ENCODE assay signal across 12 mouse cellular contexts in the genomic region with DNA sequence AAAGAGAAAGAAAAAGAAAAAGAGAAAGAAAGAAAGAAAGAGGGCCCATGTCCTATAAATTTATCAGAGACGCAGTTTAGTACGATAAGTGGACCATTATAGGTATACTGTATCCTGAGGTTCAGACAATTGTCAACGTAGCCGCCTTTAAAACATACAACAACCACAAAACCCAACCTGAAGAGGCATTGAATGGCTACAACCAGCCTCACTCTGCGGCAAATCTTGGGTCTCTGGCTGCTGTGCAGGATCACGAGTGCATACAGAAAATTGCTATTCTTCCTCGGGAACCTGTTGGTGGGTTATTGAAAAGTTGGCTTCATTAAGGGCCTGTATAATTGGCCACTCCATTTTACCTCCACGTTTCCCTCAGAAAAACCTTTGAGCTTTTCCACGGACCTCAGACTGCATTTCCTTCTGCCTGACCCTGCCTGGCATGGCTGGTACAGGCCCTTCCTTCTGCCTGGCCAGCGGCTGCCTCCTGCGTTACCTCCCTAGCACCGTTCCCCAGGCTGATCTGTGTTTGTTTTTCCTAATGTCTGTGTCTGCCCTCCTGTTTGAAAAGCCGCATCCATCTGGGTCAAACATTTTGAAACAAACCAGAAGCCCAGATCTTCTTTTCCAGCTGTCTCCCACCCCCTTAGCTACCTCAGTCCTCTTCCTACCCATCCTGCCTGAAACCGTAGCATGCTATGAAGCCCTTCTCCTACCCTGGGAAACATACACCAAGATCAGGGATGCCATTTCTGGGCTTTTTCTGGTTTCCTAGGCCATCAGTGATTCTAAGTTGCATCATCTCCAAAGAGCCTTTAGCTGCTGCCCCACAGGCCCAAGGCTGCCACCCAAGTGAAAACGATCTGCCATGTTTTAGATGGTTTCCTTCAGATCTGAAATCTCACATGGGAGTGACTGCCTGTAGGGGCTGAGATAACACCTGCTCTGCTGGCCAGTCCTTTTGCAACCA. TPM values are rescaled to one million over a fixed set of nuclear protein-coding genes. Genes with fewer than 3 reads are reported as not detected.
A peak's percentile ranks its signal among the peaks of the same experiment; 100 is the strongest.
DNase-seq lines count a peak whose midpoint lies in the region; ATAC-seq and TF ChIP-seq lines count a peak whose summit lies in the region.
"Had no signal": no experiment of that assay in that cellular context is flagged by ENCODE, and none has a peak within 500 bp of the region (broad histone marks: within the 10 kb centered on the region; RNA-seq: fewer than 3 reads in every experiment).

No protein-coding gene starts in this region.

- no peak overlapping the region for H3K27ac ChIP-seq in heart, postnatal 0 days (ENCODE audit: low read depth)
- no peak overlapping the region for H3K27ac ChIP-seq in heart, adult 2 months
- H3K27ac ChIP-seq in forebrain, postnatal 0 days (ENCODE audit: low read depth, low read length): peak overlapping the region; percentile 97
- H3K27ac ChIP-seq in limb, embryonic 13.5 days: no peak overlapping the region
- H3K27ac ChIP-seq in small intestine, adult 2 months (ENCODE audit: insufficient read depth, low read depth, low read length): peak overlapping the region; percentile 36
- H3K27ac ChIP-seq: heart, embryonic 13.5 days had no signal

- no peak for TF ChIP-seq CTCF in heart, postnatal 0 days (IDR thresholded peaks at IDR 0.05; ENCODE audit: low read depth)
- TF ChIP-seq CTCF in heart, adult 2 months (IDR thresholded peaks at IDR 0.05): no peak
- no peak for TF ChIP-seq CTCF in forebrain, postnatal 0 days (IDR thresholded peaks at IDR 0.05; ENCODE audit: low read depth)
- no peak for TF ChIP-seq CTCF in small intestine, adult 2 months (IDR thresholded peaks at IDR 0.05; ENCODE audit: extremely low read depth, insufficient read length, insufficient replicate concordance, low read depth, low read length)

- no peak for TF ChIP-seq POLR2A in heart, adult 2 months (IDR thresholded peaks at IDR 0.05; ENCODE audit: insufficient read depth, low read depth, low read length)
- TF ChIP-seq POLR2A in small intestine, adult 2 months (IDR thresholded peaks at IDR 0.05; ENCODE audit: low read depth, low read length): no peak

- H3K27me3 ChIP-seq in heart, postnatal 0 days (ENCODE audit: control insufficient read depth, insufficient read depth, low read length): peaks cover 68% of the 10 kb centered on the region
- peaks cover 13% of the 10 kb centered on the region for H3K27me3 ChIP-seq in heart, adult 2 months (ENCODE audit: control insufficient read depth, insufficient read depth, low read length)
- H3K27me3 ChIP-seq in forebrain, postnatal 0 days (ENCODE audit: insufficient read depth, low read length): no peaks in the 10 kb centered on the region
- peaks cover 46% of the 10 kb centered on the region for H3K27me3 ChIP-seq in limb, embryonic 13.5 days
- no peaks in the 10 kb centered on the region; the same call in 1 of the 2 replicates for H3K27me3 ChIP-seq in small intestine, adult 2 months (ENCODE audit: control insufficient read depth, insufficient read depth, low read length)

- ATAC-seq in heart, postnatal 0 days (ENCODE audit: insufficient read depth, low read depth): no peak
- ATAC-seq in forebrain, postnatal 0 days: no peak
- no peak for ATAC-seq in limb, embryonic 13.5 days (ENCODE audit: low FRiP score, low read depth)
- ATAC-seq: liver, postnatal 0 days had no signal

- H3K36me3 ChIP-seq in heart, postnatal 0 days (replicated peaks; ENCODE audit: control insufficient read depth, insufficient read depth, low read length): no peaks in the 10 kb centered on the region
- H3K36me3 ChIP-seq in heart, adult 2 months (ENCODE audit: control insufficient read depth, insufficient read depth, low read length): no peaks in the 10 kb centered on the region
- H3K36me3 ChIP-seq in forebrain, postnatal 0 days (ENCODE audit: insufficient read depth): no peaks in the 10 kb centered on the region
- H3K36me3 ChIP-seq in limb, embryonic 13.5 days: no peaks in the 10 kb centered on the region
- H3K36me3 ChIP-seq in small intestine, adult 2 months (ENCODE audit: control insufficient read depth, insufficient read depth, low read length): no peaks in the 10 kb centered on the region
- H3K36me3 ChIP-seq: heart, embryonic 13.5 days had no signal

- no peaks in the 10 kb centered on the region for H3K9me3 ChIP-seq in heart, postnatal 0 days (replicated peaks; ENCODE audit: control insufficient read depth, low read length)
- no peaks in the 10 kb centered on the region for H3K9me3 ChIP-seq in forebrain, postnatal 0 days (ENCODE audit: low read length)
- no peaks in the 10 kb centered on the region for H3K9me3 ChIP-seq in limb, embryonic 13.5 days
- H3K9me3 ChIP-seq: heart, embryonic 13.5 days had no signal

- H3K4me1 ChIP-seq in heart, postnatal 0 days (ENCODE audit: control insufficient read depth, insufficient read depth): 0 out of 2 replicates have a peak, but pooled peaks cover 5% of the 10 kb centered on the region
- H3K4me1 ChIP-seq in heart, adult 2 months (ENCODE audit: control insufficient read depth, insufficient read depth, low read length): no peaks in the 10 kb centered on the region
- H3K4me1 ChIP-seq in forebrain, postnatal 0 days (ENCODE audit: insufficient read depth): no peaks in the 10 kb centered on the region
- peaks cover 52% of the 10 kb centered on the region for H3K4me1 ChIP-seq in limb, embryonic 13.5 days
- peaks cover 4% of the 10 kb centered on the region for H3K4me1 ChIP-seq in small intestine, adult 2 months (ENCODE audit: control insufficient read depth, insufficient read depth, insufficient read length, low read length)

- no peak for DNase-seq in heart, postnatal 0 days (ENCODE audit: low spot score)
- DNase-seq in heart, adult 2 months: no peak
- DNase-seq in forebrain, postnatal 0 days: peak; percentile 59
- DNase-seq in embryo, embryonic 9.5 days (ENCODE audit: extremely low spot score): no peak
- DNase-seq in left cerebral cortex, adult 8-10 months (ENCODE audit: low spot score in 2 of 2): no peak
- no peak for DNase-seq in layer of hippocampus, postnatal 36 days
- DNase-seq: kidney, postnatal 10 days; liver, postnatal 0 days had no signal

- intact Hi-C loops in heart, adult 2 months (cut with DNase I): loop anchor here (2.0 kb wide), 1 partner anchor 913 kb away; no protein-coding TSS in a partner anchor

- H3K9ac ChIP-seq in heart, postnatal 0 days (replicated peaks; ENCODE audit: low read depth, low read length): no peak overlapping the region
- H3K9ac ChIP-seq in heart, adult 2 months (ENCODE audit: low read depth, low read length): no peak overlapping the region
- H3K9ac ChIP-seq in forebrain, postnatal 0 days: peak overlapping the region; percentile 92
- peak overlapping the region; percentile 58 for H3K9ac ChIP-seq in limb, embryonic 13.5 days
- H3K9ac ChIP-seq: heart, embryonic 13.5 days; liver, postnatal 0 days had no signal

- H3K4me2 ChIP-seq in heart, postnatal 0 days (ENCODE audit: low read depth, low read length): no peak overlapping the region
- H3K4me2 ChIP-seq in forebrain, postnatal 0 days (ENCODE audit: low read depth): peak overlapping the region; percentile 88
- peak overlapping the region; percentile 95 for H3K4me2 ChIP-seq in limb, embryonic 13.5 days (replicated peaks)
- H3K4me2 ChIP-seq: heart, embryonic 13.5 days had no signal

- no peak for TF ChIP-seq EP300 in heart, postnatal 0 days (IDR thresholded peaks at IDR 0.05; ENCODE audit: low read depth)
- no peak for TF ChIP-seq EP300 in heart, adult 2 months (IDR thresholded peaks at IDR 0.05; ENCODE audit: insufficient read depth, low read depth, low read length)

- WGBS in heart, postnatal 0 days: 73% methylated on average over 15 of the region's 15 CpGs
- WGBS in heart, adult 2 months: 66% methylated on average over 15 of the region's 15 CpGs
- WGBS in forebrain, postnatal 0 days: 42% methylated on average over 15 of the region's 15 CpGs
- 53% methylated on average over 15 of the region's 15 CpGs for WGBS in limb, embryonic 13.5 days
- WGBS in small intestine, adult 2 months: 23% methylated on average over 15 of the region's 15 CpGs

- H3K4me3 ChIP-seq in heart, postnatal 0 days (ENCODE audit: low read depth, low read length): peak overlapping the region; percentile 81; the same call in 1 of the 2 replicates
- H3K4me3 ChIP-seq in heart, adult 2 months: no peak overlapping the region
- H3K4me3 ChIP-seq in forebrain, postnatal 0 days (ENCODE audit: low read depth, low read length): peak overlapping the region; percentile 75
- peak overlapping the region; percentile 87 for H3K4me3 ChIP-seq in limb, embryonic 13.5 days
- H3K4me3 ChIP-seq in small intestine, adult 2 months (ENCODE audit: low read depth, low read length): peak overlapping the region; percentile 50
- H3K4me3 ChIP-seq: heart, embryonic 13.5 days; myocyte had no signal

- H3K79me2 ChIP-seq in heart, adult 2 months (replicated peaks; ENCODE audit: control insufficient read depth, insufficient read depth, low read length): no peaks in the 10 kb centered on the region

RNA-seq across cellular contexts. Expression of a gene that starts 3.4 kb away (rescaled TPM):
- 2.7 and 7.3 TPM in 2 replicates for total RNA-seq in heart, postnatal 0 days (2014; rRNA removed; ENCODE audit: low replicate concordance)
- 2.1 and 2.2 TPM in 2 replicates for polyA plus RNA-seq in heart, postnatal 0 days (2015; fragmentation: Nextera tagmentation; extraction: Ambion mirVana)
- 1 to 10 TPM in 1 of 2 experiments, under 1 TPM in 1; 0.77 to 1.3 TPM for total RNA-seq in heart, adult 2 months (2021)
- polyA plus RNA-seq in heart, adult 2 months (2012; rRNA removed): 0.64 and 1.1 TPM in 2 replicates
- 103 and 122 TPM in 2 replicates for total RNA-seq in forebrain, postnatal 0 days (2014; rRNA removed)
- 45.4 and 70.1 TPM in 2 replicates for polyA plus RNA-seq in forebrain, postnatal 0 days (2015; fragmentation: Nextera tagmentation; extraction: Ambion mirVana)
- polyA plus RNA-seq in limb, embryonic 13.5 days (2015; fragmentation: Nextera tagmentation; extraction: Ambion mirVana): 12.6 and 14.1 TPM in 2 replicates
- 7.9 and 22.3 TPM in 2 replicates for polyA plus RNA-seq in small intestine, adult 2 months (2012; rRNA removed)
- 100 to 1,000 TPM in 2 of 4 experiments, 10 to 100 TPM in 2; 82.0 to 102 (median 95.3) TPM for total RNA-seq in left cerebral cortex, adult 8-10 months (2022)
- total RNA-seq in layer of hippocampus, postnatal 36 days (2021): 100 to 1,000 TPM; 134 to 137 TPM
- polyA plus RNA-seq: liver, postnatal 0 days; myocyte had no signal

Comparison
In these comparisons a context has a peak if more than half of its experiments do, and no peak if none do; other contexts are left out.
1. H3K27ac ChIP-seq: peak in forebrain, postnatal 0 days (single experiment) and small intestine, adult 2 months (single experiment); none in heart, postnatal 0 days (single experiment), heart, adult 2 months (single experiment) and limb, embryonic 13.5 days (single experiment).
2. H3K9ac ChIP-seq: peak in forebrain, postnatal 0 days (single experiment) and limb, embryonic 13.5 days (single experiment); none in heart, postnatal 0 days (single experiment) and heart, adult 2 months (single experiment).